Mouse (Mus musculus) ES-E14 (cell line): ENCODE results near the gene Slc25a54.

ENCODE experiments used
- CHD2 ChIP-seq: IDR thresholded peaks from 2 replicates; pipeline ENCODE4 v1.6.1; 2014; ENCODE audit warnings: mild to moderate bottlenecking, low read depth, low read length, inconsistent platforms
- HCFC1 ChIP-seq: IDR thresholded peaks from 2 replicates; pipeline ENCODE4 v1.6.1; 2012; ENCODE audit warnings: low read length, inconsistent platforms, borderline replicate concordance; ENCODE audit not compliant: insufficient read depth

- TF ChIP-seq HCFC1 (no peak), CHD2 (no peak)
These were observed 24.4 kb downstream of the Slc25a54 start for GRCm38 (mm10) chr3:109104702-109105101.
